Mouse (Mus musculus) lung, postnatal 0 days (tissue): ENCODE data around the gene Rgsl1.

ENCODE experiments used
- CTCF ChIP-seq: IDR thresholded peaks from 2 replicates; pipeline ENCODE4 v1.5.1; 2016; ENCODE audit warnings: antibody characterized with exemption, mild to moderate bottlenecking
- EP300 ChIP-seq: IDR thresholded peaks from 2 replicates; pipeline ENCODE4 v1.6.1; 2016; ENCODE audit warnings: antibody characterized with exemption, mild to moderate bottlenecking, control low read depth

- TF ChIP-seq CTCF (no peak), EP300 (no peak)
Observed at GRCm38 (mm10) chr1:153741551-153742316, 102.2 kb downstream of the Rgsl1 start.
